Mouse (Mus musculus) kidney, postnatal 25 days (tissue): ENCODE measurements around the gene Gm28308.

ENCODE experiments used
- DNase-seq, 2 experiments: peaks; one replicate each; pipeline ENCODE4 v3.0.0; 2021; ENCODE audit warnings: mixed read lengths in 2 of 2

The Gm28308 gene

DNA sequence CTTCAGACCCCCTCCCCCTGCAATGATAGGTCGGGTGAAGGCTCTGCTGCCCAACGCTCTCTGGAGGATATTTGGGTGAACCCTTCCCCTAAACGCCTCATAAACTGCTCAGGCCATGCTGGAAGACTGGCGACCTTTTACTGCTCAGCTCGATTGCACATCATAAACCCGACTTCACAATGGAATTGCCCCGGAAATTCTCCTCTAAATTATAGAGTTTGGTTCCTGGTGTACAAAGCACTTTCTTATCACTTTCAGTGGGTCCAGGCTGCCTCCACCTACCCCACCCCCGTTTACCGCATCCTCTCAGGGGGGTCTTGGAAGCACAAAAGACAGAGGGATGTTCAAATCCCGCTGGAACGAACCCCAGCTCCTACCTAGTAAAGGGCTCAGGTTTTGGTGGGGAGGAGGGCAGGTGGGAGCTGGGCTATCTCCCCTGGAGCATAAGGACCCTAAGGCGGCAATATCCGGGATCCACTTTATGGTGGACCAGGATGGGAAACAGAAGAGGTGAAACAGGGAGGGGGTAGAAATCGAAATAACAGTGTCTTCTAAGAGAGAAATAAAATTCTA is 5.6 kb upstream of the Gm28308 start:
- peak; percentile 22 to 44 for DNase-seq

DNA sequence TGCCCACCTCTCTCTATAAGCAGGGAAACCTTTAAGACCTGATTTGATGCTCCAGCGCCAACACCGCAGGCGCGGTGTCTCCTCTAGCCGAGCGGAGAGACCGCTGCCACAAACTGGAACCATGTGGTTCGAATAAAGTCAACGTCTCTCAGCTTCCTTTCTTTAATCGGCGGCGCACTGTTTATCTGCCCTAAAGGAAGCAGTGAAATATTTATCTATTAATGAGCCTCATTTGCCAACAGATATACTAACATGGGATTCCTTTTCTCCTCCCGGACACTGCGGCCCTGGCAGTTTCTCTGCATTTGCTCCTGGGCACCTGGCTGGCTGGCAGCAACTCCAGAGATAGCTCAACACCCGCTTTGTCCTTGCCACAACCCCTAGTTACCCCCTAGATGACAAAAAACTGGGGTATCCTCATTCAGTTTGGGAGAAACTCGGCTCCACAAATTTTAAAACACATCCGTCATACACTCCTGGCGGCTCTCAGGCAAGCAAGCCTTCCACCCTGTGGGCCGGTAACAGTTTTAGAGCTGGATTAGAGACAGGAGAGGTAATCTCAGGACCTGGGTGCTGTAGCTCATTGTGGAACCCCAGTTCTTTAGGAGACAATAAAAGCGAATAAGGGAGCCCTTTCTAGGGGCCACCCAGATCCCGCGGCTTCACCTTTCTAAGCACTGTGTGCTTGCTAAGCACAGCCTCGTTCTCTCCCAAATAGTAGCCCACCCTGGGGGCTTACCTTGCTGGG is 4.9 kb upstream of the Gm28308 start:
- peak; percentile 40 to 59 for DNase-seq

DNA sequence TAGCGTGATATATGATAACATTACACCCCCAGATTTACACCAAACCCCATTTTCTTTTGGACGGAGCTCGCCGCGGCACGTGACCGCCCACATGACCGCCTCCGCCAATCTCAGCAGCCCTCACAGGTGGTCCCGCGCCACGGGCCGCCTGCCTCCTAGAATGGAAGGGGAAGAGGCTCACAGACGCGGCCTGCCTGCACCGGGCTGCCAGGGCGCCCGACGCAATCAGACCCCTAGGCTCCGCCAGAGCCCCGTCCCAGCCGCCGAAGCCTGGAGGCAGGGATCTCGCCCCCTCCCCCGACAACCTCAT is 4.3 kb upstream of the Gm28308 start:
- peak; percentile 95 to 98 for DNase-seq

DNA sequence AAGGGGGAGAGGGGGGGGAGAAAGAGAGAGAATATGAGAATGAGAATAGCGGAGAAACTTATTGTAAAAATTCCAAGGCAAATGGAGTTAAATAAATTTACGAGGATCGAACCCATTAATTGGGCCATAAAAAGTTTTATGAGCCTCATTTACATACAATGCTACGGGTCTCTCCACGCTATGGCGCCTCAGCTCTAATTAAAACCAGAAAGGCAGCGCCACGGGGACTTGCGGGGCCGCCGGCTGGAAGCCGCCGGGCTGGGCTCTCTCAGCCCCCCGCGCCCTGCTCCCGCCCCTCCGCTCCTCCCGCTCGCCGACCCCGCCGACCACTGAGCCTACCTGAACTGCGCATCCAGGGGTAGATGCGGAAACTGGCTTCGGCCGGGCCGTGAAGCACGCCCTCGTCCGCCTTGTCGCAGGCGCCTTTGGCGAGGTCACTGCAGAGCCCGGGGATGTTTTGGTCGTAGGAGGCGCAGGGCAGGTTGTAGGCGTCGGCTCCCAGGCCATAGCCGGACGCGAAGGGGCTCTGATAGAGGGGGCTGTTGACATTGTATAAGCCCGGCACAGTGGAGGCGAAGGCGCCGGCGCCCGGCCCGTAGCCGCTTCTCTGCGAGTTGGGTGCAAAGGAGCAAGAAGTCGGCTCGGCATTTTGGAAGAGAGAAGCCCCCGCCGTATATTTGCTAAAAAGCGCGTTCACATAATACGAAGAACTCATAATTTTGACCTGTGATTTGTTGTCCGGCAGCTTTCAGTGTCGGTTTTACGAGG is 3.7 kb upstream of the Gm28308 start:
- DNase-seq: peak; percentile 58 to 78

DNA sequence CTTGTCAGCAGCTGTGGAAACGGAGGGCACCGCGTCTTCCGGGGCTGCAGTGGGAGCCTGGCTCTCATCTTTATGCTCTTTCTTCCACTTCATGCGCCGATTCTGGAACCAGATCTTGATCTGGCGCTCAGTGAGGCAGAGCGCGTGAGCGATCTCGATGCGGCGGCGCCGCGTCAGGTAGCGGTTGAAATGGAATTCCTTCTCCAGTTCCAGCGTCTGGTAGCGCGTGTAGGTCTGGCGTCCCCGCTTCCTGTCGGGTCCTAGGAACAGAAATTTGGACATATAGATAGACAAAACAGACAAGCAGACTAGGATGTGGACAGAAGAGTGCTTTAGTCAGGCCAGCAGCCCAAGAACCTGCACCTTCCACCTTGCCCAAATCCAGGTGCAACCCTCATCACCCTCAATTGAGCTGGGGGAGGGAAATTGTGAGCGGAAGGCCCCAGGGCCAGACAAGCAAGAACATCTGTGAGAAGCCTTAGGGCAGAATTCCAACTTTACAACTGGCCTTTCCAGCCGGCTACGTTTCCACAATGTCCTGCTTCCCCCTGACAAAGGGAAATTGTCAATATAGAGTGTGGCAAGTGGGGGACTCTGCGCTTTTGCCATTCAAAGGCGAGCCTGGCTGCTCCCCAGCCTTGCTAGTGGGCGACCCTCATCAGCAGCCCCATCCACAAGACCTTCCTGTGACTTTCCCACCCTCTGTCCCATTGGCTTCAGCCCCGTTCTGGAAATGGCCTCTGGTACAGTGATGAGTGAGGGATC is 2.8 kb upstream of the Gm28308 start:
- peak; percentile 52 to 54 for DNase-seq

DNA sequence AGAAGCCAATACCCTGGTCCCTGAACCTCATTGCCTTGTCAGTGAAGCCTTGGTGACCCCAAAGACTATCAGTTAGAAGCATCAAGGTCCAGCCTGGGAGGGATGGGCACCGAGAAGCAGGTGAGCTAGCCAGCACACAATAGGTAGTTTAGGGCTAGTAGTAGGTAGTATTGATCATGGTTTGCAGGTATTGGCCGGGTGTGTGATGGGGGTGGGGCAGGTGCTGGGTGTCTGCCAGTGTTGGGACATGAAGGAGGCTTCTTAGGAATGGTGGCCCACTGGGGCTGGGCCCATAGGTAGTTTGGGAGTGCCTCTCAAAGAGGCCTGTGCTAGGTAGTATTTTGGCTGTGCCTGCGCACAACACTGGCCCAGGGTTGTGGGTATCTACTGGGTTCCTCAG is 1.9 kb upstream of the Gm28308 start:
- DNase-seq: peak; percentile 22 to 55

DNA sequence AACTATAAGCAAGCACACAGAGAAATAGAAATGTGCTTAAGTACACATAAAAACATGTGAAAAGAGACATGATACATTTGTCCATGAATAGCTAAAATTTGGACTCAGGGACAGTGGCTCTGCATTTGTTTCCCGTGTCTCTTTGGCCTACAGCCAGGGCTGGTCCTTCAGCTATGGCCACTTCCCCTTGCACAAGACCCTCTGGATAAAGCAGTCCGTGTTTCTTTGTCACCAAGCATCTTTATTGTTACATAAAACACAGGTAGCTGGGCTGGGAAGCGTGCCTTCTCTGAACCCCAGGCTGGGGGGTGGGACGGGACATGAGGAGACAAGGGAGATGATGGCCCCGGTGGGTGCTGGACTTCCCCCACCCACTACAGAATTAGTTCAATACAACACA is 1.1 kb upstream of the Gm28308 start:
- peak; percentile 40 to 45 for DNase-seq

DNA sequence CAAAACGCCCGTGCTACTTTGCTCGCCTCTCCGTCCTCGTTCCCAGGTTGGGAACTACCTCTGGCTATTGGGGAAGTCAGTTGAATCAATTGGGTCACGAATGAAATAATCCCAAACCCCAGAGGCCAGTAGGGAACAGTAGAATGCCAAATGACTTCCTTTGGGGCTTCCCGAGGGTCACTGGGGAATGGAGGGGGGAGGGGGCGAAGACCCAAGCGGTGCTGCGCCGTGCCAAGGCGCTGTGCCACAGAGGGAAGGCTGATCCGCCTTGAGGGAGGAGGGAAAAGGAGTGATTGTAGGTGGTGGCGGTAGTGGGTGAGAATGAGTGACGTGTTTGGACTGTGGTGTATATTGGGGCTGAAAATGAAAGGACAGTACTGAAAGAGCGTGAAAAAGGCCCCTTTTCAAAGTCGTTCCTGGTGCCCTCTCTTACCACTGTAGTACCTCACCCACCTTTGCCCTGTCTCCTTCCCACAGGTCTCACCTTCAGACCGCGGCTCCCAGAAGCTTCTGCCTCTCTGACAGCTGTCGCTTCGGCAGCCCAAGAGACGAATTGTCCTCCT is 502 bp downstream of the Gm28308 start:
- DNase-seq: peak; percentile 71 to 87

DNA sequence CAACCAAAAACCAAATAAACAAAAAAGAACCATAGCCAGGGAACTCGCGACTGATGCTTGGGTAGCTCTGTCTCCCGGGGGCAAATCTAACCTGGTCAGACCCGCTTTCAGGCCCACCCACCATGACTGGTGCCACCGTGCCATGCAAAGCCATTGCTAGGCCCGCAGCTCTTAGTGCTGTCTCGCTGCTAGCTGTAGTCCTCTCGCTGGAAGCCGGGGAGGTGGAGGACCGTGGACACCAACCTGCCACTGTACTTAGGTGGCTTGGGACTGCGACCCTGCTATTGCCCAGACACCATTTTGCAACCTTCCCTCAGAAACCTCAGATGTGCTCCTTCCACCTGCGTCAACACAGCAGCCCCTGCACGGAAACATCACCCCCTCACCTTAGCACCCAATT is 1.2 kb downstream of the Gm28308 start:
- peak; percentile 41 to 70 for DNase-seq

DNA sequence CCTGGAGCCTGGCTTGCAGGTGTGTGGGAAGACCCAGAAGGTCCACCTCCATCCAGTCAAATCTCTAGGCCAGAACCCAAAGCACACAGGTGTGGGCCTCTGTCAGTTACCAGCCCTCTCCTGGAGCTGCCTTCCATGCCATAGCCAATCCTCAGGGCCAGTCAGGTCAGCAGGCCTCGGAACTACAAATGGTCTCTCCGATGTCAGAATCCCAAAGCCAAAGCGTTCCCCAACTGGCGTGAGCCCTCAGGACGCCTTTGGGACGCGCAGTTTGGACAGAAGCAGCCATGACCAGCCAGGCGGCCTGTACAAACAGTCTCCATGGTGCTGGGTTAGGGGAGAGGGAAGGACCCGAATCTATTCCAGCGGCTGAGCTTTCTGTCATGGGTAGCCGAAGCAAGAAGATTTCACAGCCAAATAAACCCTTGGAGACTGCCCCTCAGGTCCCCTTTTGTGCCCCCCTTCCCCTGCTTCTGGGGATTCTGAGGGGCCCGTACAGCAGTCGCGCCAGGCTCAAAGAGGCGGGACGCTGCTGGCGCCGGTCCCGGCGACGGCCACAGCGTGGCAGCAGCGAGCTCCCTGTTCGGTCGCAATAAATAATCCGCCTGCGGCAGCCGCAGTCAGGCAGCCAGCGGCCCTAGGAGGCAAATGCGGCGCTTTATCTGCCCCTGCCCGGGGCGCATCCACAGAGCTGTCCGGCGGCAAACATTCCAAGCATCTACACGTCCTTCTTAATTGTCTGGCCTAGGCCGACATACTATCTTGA is 1.8 kb downstream of the Gm28308 start:
- DNase-seq: peak; percentile 88 to 93

DNA sequence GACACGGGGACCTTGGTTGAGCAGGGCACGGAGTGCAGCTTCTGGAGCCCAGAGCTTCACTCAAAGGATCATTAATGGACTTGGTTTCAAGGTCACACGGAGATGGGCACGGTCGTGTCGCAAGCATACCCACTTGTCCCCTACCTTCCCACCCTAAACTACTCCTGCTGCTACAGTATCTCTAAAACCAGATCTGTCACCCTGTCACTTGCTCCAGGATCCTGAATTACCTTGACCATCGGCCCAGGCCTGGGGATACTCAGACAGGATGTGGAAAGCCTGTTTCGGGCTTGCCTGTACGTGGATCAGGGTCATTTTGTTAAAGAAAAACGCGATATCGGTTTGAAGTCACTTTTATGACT is 3.5 kb downstream of the Gm28308 start:
- DNase-seq: peak in 1 of 2 experiments; percentile 49

DNA sequence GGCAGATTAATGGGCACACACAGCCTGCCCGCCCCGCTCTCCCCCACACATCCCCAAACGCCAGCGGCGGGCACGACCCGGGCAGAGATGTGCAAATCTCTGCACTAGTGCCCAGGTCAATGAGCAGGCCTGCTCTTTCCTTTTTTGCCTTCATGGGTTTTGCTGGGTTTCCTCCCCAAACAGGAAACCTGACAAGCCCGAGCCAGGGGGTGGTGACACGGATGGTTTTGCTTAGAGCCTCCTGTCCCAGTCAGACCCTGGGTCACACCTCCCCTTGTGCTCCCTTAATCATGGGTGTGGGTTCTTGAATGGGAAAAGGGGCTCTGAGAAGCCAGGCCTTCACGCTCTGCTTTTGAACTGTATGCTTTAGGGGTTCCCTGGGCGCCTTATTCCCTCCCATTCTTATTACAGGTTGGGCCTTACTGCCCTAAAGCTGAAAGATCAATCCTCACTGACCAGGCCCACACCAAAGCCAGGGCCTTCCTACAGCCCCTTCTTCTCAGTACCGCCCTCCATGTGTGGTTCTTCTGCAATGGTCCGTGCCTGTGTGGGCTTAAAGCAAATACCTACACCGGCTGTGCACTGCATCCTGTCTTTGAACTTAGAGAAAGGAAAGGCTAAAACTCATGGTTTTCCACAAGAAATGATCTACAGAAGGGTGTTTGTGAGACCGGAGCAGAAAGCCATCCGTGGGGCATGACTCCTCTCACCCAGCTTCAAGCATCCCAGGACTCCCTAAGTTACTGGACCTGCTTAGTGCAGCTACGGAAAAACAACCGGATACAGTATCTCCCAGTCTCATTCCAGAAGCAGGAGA is 4.1 kb downstream of the Gm28308 start:
- peak; percentile 17 to 39 for DNase-seq

DNA sequence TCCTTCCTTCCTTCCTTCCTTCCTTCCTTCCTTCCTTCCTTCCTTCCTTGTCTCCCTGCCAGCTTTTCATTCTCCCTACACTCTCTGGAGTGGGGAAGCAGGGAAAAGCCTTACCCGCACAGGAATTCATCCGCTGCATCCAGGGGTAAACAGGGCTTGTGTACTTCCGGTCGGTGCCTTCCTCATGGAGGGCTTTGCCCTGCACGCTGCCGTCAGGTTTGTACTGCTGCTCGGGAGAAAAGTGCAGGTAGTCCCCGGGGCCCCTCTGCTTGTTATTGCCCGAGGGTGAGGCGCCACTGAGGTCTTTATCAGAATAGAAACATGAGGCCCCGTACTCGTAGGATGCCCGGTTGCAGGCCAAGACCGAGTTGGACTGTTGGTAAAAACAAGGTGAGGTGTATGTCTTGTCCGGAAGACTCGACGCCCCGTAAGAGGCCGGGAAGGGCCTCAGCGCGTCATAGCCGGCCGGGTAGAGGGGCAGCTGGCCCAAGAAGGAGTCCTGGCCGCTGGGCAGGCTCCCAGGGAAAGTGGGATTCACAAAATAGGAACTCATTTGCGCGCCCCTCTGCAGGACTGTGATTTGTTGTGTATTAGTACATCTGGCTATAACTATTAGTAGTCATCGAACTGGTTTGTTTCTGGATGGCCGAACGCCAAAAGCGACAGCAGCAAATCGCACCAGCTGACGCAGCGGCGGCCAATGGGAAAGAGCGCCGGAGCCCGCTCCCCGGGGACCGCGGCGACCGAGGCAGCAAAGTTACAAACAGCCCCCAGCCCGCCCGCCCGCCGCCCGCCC is 4.9 kb downstream of the Gm28308 start, which contains the start of gene Hoxa6:
TSS of gene Hoxa6 (minus strand) at position 651 of the 796 bp plus-strand sequence.
- DNase-seq: peak; percentile 87 to 90

DNA sequence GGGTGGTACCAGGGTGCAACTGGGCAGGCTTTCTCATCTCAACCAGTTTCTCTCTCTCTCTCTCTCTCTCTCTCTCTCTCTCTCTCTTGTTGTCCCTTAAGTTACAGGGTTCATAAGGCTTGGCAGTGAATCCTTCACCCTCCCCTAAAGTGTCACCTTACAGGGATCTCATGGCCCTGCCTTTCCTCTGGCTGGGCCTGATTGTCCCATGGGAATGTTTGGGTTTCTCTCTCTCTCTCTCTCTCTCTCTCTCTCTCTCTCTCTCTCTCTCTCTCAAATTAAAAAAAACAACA is 5.5 kb downstream of the Gm28308 start:
- DNase-seq: no peak

DNA sequence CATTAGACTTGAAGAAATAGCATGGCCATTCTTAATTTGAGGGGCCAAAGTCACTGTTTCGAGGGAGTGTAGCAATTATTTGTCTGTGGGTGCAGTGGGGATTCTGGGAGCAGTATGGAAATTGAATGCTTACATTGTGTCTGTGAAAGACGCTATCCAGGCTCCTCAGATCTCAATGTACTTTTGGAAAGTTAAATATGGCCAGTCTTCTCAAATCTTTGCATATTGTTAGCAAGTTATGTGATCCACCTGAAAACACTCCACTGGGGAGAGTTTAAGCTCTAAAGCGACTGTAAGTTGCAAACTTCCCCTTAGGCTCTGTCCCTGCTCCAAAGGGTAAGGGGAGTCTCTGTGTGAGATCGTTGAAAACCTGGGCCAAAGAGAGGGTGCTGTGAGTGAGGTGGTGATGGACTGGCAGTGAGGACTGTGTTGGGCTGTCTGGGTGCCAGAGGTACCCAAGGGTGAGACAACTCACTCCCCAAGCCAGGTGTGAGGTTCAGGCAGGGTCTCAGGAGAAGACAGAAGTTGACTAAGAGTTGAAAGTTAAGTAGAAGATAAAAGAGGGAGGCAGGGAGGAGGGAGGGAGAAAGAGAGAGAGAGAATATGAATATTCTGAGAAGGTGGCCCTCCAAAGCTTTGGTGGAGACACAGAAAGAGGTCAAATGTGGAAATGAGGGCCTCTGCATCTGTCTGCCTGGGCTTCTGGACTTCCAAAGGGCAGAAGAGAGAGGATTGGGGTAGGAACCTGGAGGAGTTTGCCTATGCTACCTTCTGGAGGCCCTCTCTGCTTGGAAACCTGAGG is 6.1 kb downstream of the Gm28308 start:
- DNase-seq: peak in 1 of 2 experiments; percentile 30

DNA sequence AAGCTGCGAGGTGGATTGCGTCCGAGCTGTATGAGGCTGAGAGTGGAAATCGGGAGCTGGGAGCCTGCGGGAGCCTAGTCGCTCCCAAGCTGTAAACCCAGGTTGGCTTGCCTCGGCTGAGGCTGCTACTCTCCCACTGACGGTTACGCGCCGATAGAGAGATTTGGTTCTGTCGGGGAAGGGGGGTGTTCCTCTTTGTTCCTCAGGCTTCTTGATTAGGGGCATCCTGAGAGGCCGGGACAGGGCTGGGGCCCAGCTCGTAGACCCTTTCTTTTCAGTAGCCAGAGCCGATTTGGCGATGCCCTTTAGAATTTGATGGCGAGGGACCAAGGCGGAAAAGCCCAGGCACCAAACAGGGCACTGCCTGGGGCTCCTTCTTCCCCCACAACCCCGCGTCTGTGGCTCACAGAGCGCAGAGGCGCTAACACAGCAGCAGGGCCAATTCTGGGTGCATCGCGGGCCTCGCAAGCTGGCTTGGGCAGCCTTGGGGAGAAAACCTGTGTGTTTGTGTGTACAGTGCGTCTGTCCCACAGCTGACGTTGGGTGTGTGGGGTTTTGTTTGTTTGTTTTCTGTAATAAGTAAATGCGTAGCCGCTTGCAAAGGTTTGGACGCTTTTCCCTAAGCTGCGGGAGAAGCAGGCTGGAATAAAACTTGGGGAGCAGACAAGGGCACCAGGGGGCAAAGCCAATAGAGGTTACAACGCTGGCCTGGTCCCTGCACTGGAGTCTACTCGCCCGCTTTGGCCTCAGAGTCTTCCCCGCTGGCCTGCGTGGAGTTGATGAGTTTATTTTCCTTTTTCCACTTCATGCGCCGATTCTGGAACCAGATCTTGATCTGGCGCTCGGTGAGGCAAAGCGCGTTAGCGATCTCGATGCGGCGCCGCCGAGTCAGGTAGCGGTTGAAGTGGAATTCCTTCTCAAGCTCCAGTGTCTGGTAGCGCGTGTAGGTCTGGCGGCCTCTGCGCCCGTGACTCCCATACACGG is 7.2 kb downstream of the Gm28308 start:
- peak in 1 of 2 experiments; percentile 56 for DNase-seq

DNA sequence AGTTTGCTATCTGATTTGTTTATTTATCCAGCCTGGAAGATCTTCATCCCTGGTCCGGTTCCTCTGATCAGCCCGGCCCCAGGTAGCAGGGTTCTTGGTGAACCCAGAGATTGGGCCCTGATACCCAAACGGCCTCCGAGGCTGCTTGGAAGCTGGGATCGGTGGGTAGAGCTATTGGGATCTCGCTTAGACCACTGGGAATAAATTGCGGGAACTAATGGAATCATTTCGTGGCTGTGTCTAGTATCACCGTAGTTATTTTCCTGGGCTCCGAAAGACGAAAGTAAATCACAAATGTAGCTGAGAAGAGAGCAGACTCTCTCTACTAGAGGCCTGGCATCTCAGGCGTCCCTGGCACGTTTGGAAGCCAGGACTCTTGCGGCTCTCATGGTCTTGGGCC is 7.9 kb downstream of the Gm28308 start:
- no peak for DNase-seq

DNA sequence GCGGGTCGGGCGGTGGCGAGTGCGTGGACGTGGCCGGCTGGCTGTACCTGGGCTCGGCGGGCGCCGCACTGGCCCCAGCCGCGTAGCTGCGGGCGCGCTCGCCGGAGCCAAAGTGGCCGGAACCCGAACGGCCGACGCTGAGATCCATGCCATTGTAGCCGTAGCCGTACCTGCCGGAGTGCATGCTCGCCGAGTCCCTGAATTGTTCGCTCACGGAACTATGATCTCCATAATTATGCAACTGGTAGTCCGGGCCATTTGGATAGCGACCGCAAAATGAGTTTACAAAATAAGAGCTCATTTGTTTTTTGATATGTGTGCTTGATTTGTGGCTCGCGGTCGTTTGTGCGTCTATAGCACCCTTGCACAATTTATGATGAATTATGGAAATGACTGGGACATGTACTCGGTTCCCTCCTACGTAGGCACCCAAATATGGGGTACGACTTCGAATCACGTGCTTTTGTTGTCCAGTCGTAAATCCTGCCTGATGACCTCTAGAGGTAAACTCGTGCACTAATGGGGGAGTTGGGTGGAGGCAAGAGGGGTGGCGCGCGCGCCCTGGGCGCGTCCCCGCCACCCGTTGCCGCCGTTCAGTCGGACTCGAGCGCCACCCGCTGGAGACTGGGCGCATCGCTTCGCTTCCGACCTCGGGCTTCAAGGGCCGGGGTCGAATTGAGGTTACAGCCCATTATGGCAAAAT is 8.9 kb downstream of the Gm28308 start, which contains the start of gene Hoxa5:
TSS of gene Hoxa5 (minus strand) at position 538 of the 703 bp plus-strand sequence.
- DNase-seq: peak; percentile 92 to 93
